Mouse (Mus musculus) embryo, embryonic 10.5 days (tissue): ENCODE results near the gene Pgf.

ENCODE experiments used
- DNase-seq: peaks from one replicate; pipeline ENCODE4 v3.0.0-alpha.2; 2015; ENCODE audit warnings: low spot score

Pgf gene

DNA sequence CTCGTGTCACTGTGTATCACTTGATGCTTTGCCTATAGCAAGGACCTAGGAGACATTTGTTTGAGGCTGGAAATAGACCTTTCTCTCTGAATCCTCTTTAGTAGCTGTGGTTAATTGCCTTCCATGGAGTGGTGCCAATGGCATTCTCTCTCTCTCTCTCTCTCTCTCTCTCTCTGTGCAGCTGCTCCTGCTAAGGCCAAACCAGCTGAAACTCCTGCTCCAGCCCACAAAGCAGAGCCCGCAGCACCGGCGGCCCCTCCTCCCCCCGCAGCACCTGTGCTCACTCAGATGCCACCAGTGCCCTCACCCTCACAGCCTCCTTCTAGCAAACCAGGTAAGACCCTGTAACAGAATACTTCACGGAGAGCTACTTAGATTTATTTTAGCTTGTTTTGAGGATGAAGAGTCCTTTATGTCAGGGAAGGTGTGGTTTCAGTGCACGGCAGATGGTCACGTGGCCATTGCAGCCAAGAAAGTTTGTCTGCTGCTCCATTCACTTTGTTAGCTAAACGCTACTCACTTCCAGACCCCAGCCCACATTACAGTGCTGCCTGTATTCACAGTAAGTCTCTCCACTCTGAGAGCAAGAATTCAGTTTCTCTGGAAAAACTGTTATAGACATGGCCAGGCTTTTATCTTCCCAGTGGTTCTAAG, 55.7 kb downstream of the Pgf start:
- no peak for DNase-seq
